Mouse (Mus musculus): ENCODE results near the gene Gse1.

DNA sequence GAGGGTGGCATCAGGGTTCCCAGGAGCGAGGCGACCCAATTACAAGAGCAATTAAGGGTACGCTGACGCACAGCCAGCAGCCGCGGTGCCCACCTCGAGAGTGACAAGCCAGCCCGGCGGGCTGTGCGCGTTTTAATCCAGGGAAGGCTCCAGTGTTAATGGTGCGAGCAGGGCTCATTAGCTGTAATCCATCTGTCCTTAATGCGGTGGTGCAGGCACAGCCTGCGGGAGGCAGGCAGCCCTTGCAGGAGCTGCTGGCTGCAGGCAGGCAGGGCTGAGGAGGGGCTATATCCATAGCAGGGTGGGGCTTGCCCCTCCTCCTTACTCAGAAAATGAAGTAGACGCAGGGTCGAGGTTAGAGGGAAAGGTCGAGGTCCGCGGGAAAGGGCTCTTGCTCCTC is 211.1 kb downstream of the Gse1 start:
- no peak for TF ChIP-seq EP300 (IDR thresholded peaks at IDR 0.05; ENCODE audit: insufficient read depth, low read depth, low read length)
- no peak for TF ChIP-seq CTCF (IDR thresholded peaks at IDR 0.05)
- no peak for TF ChIP-seq POLR2A (IDR thresholded peaks at IDR 0.05; ENCODE audit: insufficient read depth, low read depth, low read length)

All from heart, adult 2 months (tissue).